Mouse (Mus musculus): ENCODE measurements at regions not wholly inside any gene's neighbourhood (a gene's known extent, or its start where the extent isn't known, plus 50 kb on each side); places are given as distances from the start of the nearest gene placed in this dataset.

GRCm38 (mm10) chr14:55301996-55302395 lies 80.2 kb downstream of the Dhrs2 start:
- DNase-seq (ENCODE audit: low spot score): no peak

- DNase-seq (ENCODE audit: low spot score): no peak
These were observed 91.8 kb downstream of the Dhrs2 start for GRCm38 (mm10) chr14:55313615-55314014.

- DNase-seq (ENCODE audit: low spot score): no peak
These were observed 102.1 kb downstream of the Dhrs2 start for GRCm38 (mm10) chr14:55323897-55324296.

GRCm38 (mm10) chr14:55324335-55324734 lies 102.5 kb downstream of the Dhrs2 start:
- DNase-seq (ENCODE audit: low spot score): no peak

GRCm38 (mm10) chr14:55333812-55334211 lies 112.0 kb downstream of the Dhrs2 start:
- no peak for DNase-seq (ENCODE audit: low spot score)

GRCm38 (mm10) chr14:55334305-55334704 lies 112.5 kb downstream of the Dhrs2 start:
- DNase-seq (ENCODE audit: low spot score): no peak

- DNase-seq (ENCODE audit: low spot score): no peak
These were observed 113.8 kb downstream of the Dhrs2 start for GRCm38 (mm10) chr14:55335586-55335985.

DNA sequence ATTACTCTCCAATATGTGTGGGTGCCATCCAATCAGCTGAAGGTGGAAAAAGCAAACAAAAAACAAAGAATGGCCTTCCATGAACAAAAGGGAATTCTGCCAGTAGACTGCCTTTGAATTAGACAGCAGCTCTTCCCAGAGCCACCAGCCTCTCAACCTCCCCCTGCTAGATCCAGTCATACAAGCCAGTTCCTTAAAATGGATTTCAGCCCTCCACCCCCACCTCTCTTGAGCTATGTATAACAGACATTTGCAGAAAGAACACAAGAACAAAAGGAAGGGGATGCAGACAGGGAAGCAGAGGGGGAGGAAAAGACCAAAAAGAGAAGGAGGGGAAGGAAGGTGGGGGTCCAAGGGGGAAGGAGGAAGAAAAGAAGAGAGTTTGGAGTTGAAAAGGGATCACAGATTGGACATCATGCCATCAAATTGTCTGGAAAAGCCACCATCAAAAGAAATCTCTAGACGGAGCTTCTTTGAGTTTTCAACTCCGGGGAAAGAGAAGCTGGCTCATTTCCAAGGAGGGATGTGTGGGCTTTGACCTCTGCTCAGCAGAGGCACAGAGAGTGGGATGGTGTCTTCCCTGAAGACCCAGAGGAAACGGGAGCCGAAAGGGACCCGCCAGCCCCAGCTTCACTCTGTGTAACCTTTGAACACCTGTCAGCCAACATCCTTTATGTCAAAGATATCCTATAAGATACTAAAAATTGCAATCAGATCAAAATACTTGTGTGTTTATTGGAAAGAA lies 114.8 kb downstream of the Dhrs2 start:
- no peak for DNase-seq (ENCODE audit: low spot score)

- no peak for DNase-seq (ENCODE audit: low spot score)
These were observed 116.2 kb downstream of the Dhrs2 start for GRCm38 (mm10) chr14:55338010-55338409.

- DNase-seq (ENCODE audit: low spot score): no peak
These were observed 116.7 kb downstream of the Dhrs2 start for GRCm38 (mm10) chr14:55338500-55338899.

- no peak for DNase-seq (ENCODE audit: low spot score)
These were observed 117.3 kb downstream of the Dhrs2 start for GRCm38 (mm10) chr14:55339036-55339614.

- DNase-seq (ENCODE audit: low spot score): no peak
These were observed 121.5 kb downstream of the Dhrs2 start for GRCm38 (mm10) chr14:55343341-55343740.

DNA sequence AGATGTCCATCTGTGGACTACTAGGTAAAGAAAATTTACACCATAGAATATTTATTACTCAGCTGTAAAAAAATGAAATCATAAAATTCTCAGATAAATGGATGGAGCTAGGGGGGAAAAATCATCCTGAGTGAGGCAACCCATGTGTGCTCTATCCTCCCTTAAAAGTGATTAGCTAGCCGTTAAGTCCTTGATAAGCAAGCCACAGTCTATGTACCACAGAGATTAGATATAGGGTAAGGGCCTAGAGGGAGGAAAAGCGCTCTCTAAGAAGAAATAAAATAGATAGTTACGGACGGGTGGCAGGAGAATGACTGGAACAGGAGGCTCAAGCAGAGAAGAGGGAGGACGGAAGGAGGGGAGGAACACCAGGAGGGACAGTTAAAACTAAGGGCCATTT lies 122.1 kb downstream of the Dhrs2 start:
- no peak for DNase-seq (ENCODE audit: low spot score)

DNA sequence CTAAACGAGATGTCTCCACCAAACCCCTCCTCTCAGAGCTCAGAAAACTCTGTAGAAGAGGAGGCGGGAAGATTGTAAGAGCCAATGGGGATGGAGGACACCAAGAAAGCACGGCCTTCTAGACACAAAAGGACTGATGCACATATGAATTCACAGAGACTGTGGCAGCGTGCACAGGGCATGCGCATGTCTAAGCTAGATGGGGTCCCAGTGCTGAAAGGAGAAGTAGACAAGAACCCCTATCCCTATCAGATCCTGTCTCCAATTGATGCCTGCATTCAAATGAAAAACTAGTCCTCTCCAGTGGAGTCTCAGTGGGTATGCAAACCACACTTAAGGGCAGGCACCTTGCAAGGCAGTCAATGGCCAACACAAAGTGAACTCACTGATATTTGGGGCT lies 123.3 kb downstream of the Dhrs2 start:
- DNase-seq (ENCODE audit: low spot score): no peak

DNA sequence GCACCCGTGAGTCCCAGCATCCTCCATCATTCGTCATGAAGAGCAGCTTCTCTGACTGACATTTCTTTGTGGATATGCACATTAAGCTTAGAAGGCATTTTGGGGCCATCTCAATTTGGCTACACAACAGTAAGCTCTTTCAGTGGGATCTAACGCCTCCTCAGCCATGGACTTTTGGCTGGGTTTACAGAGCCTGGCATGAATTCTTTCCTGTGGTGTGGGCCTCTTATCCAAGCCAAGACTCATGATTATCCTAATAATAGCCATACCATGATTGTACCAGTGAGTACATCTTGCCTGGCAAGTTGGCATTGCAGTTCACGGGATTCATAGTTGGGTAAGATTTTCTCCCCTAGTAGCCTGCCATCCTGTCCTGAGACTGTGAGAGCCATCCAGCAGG lies 126.3 kb downstream of the Dhrs2 start:
- DNase-seq (ENCODE audit: low spot score): no peak

GRCm38 (mm10) chr14:55357258-55357657 lies 121.3 kb upstream of the Dhrs4 start:
- DNase-seq (ENCODE audit: low spot score): no peak

- DNase-seq (ENCODE audit: low spot score): no peak
These were observed 120.1 kb upstream of the Dhrs4 start for GRCm38 (mm10) chr14:55358429-55358828.

DNA sequence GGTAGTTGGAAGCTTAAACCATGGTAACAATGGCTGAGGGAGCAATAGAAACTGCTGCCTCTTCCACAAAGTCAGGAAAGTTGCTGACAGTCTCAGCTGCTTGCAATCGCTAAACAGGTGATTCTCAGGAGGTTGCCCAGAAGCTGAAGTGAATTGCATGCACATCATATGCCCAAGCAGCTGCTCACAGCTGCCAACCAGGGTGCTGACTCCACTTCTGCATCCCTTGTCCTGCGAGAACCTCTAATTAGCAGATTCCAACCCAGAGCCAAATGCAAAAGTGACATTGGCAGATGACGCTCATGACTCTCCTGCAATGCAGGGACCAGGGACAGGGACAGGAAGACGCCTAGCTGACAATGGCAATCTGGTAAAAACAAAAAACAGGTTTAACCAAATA lies 116.2 kb upstream of the Dhrs4 start:
- DNase-seq (ENCODE audit: low spot score): no peak

GRCm38 (mm10) chr14:55362757-55363156 lies 115.8 kb upstream of the Dhrs4 start:
- no peak for DNase-seq (ENCODE audit: low spot score)

DNA sequence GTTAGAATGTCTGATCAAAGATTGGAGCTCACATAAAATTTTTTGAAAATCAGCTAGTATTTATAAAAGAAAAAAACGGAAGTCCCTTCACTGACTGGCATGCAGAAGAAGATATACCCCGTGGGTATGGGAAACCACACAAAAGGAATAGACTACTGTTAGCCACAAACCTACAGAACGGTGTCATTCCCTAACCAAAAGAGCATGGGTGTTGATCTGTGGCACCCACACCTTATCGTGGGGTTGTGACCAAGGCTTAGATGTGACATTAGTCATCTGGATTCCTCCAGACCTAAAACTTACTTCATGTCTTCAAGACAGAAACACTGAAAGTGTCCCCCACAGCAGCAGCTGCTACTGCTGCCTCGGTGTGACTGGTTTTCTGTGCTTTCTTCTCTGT lies 108.2 kb upstream of the Dhrs4 start:
- peak; percentile 12 for DNase-seq (ENCODE audit: low spot score)

- DNase-seq (ENCODE audit: low spot score): no peak
These were observed 105.6 kb upstream of the Dhrs4 start for GRCm38 (mm10) chr14:55372960-55373359.

DNA sequence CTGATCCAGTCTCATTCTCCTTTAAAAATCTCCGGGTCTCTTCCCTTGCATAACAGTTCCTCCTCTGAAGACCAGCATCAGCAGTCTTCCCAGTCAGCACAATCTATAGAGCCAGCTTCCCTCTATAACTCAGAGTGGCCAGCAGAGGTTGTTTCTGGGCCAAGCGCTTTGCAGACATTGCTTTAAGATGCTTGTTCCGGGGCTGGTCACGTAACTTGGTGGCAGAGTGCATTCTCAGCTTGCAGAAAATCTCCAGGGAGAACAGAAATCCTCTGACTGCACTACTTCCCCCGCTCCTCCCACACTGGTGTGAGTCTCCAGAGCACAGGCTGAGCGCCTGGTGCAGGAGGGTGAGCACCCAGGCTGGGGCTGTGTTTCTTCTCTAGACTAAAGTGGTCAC lies 91.8 kb upstream of the Dhrs4 start:
- no peak for DNase-seq (ENCODE audit: low spot score)

- DNase-seq (ENCODE audit: low spot score): no peak
These were observed 91.2 kb upstream of the Dhrs4 start for GRCm38 (mm10) chr14:55387378-55387777.

DNA sequence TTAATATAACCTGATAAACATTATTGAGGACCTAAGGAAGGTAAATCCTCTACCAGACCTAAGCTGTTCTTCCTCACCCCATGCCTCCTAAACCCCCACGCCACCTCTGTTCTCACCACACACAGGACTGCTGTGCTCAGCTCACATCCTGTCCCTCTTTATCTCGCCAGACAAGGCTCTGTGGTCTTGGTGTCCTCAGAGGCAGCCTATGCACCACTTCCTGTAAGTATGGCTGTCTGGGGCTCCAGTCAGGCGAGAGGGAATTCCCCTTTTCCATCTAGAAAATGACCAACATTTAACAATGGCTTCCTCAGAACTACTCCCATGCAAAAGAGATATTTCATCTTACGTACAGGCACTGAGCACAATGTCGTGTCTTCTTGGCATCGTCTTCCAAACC lies 86.2 kb upstream of the Dhrs4 start:
- peak; percentile 46 for DNase-seq (ENCODE audit: low spot score)

Measured in T-cell, adult 2 months (primary cell).